Mouse (Mus musculus): ENCODE data around the gene Extl2. TPM values are rescaled to one million over a fixed set of nuclear protein-coding genes. Genes with fewer than 3 reads are reported as not detected.

The Extl2 gene
- total RNA-seq, 2 experiments from 2014 or later, result 0.61 to 4.2 TPM

DNA sequence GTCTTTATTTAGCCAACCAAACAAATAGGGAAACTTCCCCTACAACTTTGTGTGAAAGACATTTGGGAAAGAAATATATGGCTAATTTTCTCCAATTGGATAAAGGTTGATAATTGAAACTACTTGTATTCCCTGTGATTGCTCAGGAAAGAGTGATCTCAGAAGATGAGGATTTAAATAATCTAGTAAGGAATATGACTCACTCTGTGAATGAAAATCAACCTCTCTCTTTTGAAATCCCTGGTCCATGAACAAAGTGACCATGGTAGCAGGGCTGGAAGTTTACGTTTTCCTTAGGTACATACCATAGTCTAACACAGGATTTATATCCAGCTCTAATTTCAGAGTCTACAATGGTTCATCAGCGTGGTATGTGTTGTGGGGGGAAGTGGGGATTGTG, 69.5 kb downstream of the Extl2 start:
- no peak for ATAC-seq (replicated peaks; ENCODE audit: low FRiP score, poor library complexity, severe bottlenecking)

DNA sequence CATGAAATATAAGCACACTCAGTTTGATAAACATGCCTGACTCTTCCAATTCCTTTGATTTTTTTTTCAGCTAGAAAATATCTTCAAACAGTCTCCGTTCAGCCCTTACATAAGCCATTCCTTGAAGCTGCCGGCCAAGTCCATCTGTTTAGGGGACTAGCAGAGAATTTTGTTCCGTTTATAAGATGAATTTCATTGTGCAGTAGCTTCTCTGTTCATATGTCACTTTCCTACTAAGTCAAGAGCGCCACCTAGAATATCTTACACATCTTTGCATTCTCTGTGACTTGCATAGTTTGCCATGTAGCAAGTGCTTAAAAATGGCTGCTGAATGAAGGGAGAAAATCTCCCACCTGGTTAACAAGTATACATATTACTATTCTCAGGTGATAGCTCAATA, 71.2 kb downstream of the Extl2 start:
- ATAC-seq (replicated peaks; ENCODE audit: low FRiP score, poor library complexity, severe bottlenecking), result no peak

Other genes starting within 250 kb of the Extl2 start
- gene Dph5, start 119.6 kb upstream of the Extl2 start, total RNA-seq (2015; ENCODE audit: low replicate concordance), result 1.3 and 7.9 TPM in 2 replicates
- 5.3 and 18.0 TPM in 2 replicates for gene Dph5, start 119.6 kb upstream of the Extl2 start, total RNA-seq (2017; ENCODE audit: low replicate concordance)
- gene Slc30a7, start 56 bp upstream of the Extl2 start, total RNA-seq (2015; ENCODE audit: low replicate concordance), result 2.9 and 17.3 TPM in 2 replicates
- 1.8 and 2.4 TPM in 2 replicates for gene Slc30a7, start 56 bp upstream of the Extl2 start, total RNA-seq (2017; ENCODE audit: low replicate concordance)
- gene Vcam1, start 122.2 kb downstream of the Extl2 start, total RNA-seq (2015; ENCODE audit: low replicate concordance), result 122 and 150 TPM in 2 replicates
- 75.3 and 92.5 TPM in 2 replicates for gene Vcam1, start 122.2 kb downstream of the Extl2 start, total RNA-seq (2017; ENCODE audit: low replicate concordance)
- 0.36 TPM in 1 of 2 replicates, not detected in the other for gene Gpr88, start 246.0 kb downstream of the Extl2 start, total RNA-seq (2015; ENCODE audit: low replicate concordance)
- gene Gpr88, start 246.0 kb downstream of the Extl2 start, total RNA-seq (2017; ENCODE audit: low replicate concordance), result 0.68 TPM in 1 of 2 replicates, not detected in the other